Mouse (Mus musculus) hindlimb bud, embryonic 11.5 days (tissue): Measurements from ENCODE around the gene Ppp1r11.

Experiments
- DNase-seq: peaks from one replicate; pipeline ENCODE4 v3.0.0-alpha.2; 2012; ENCODE audit warnings: low read depth, low spot score; ENCODE audit errors: extremely low spot score

The Ppp1r11 gene

GRCm38 (mm10) chr17:36966875-36967274 is 15.3 kb upstream of the Ppp1r11 start:
- DNase-seq, result no peak

- DNase-seq, result no peak
Observed at GRCm38 (mm10) chr17:36961125-36961524, 9.6 kb upstream of the Ppp1r11 start.

- DNase-seq, result no peak
Observed at GRCm38 (mm10) chr17:36958884-36959283, 7.3 kb upstream of the Ppp1r11 start.

GRCm38 (mm10) chr17:36957999-36958743 is 6.6 kb upstream of the Ppp1r11 start, which contains the start of the genes Znrd1 and Znrd1as:
Gene Znrd1, minus strand, starts transcription at chr17:36958559.
Gene Znrd1as, plus strand, starts transcription at chr17:36958592.
- DNase-seq, result peak; percentile 96

GRCm38 (mm10) chr17:36953062-36953461 is 1.5 kb upstream of the Ppp1r11 start:
- no peak for DNase-seq

GRCm38 (mm10) chr17:36952631-36953030 is 1.1 kb upstream of the Ppp1r11 start:
- DNase-seq, result no peak

GRCm38 (mm10) chr17:36949265-36949664 is 2.3 kb downstream of the Ppp1r11 start:
- DNase-seq, result no peak

- DNase-seq, result no peak
Observed at GRCm38 (mm10) chr17:36948286-36948685, 3.3 kb downstream of the Ppp1r11 start.

- no peak for DNase-seq
Observed at GRCm38 (mm10) chr17:36947051-36947819, 4.3 kb downstream of the Ppp1r11 start.

GRCm38 (mm10) chr17:36944121-36944775 is 7.3 kb downstream of the Ppp1r11 start:
- DNase-seq, result no peak

- DNase-seq, result no peak
Observed at GRCm38 (mm10) chr17:36943691-36944090, 7.8 kb downstream of the Ppp1r11 start.

- DNase-seq, result no peak
Observed at GRCm38 (mm10) chr17:36942791-36943471, 8.6 kb downstream of the Ppp1r11 start, which contains the start of gene Rnf39. Gene Rnf39, plus strand, starts transcription at chr17:36942918.

GRCm38 (mm10) chr17:36942391-36942790 is 9.2 kb downstream of the Ppp1r11 start:
- DNase-seq, result no peak

- no peak for DNase-seq
Observed at GRCm38 (mm10) chr17:36938056-36938455, 13.5 kb downstream of the Ppp1r11 start.

GRCm38 (mm10) chr17:36931806-36932205 is 19.7 kb downstream of the Ppp1r11 start:
- DNase-seq, result no peak

GRCm38 (mm10) chr17:36931130-36931529 is 20.4 kb downstream of the Ppp1r11 start:
- DNase-seq, result no peak

GRCm38 (mm10) chr17:36930233-36930632 is 21.3 kb downstream of the Ppp1r11 start:
- DNase-seq, result no peak

- DNase-seq, result no peak
Observed at GRCm38 (mm10) chr17:36929236-36929932, 22.2 kb downstream of the Ppp1r11 start.

- DNase-seq, result no peak
Observed at GRCm38 (mm10) chr17:36927496-36928120, 23.9 kb downstream of the Ppp1r11 start.

GRCm38 (mm10) chr17:36923491-36923890 is 28.1 kb downstream of the Ppp1r11 start:
- DNase-seq, result no peak
